Mouse (Mus musculus) forebrain, embryonic 12.5 days (tissue): Measurements from ENCODE around the gene Adra2c. TPM values are rescaled to one million over a fixed set of nuclear protein-coding genes. Genes with fewer than 3 reads are reported as not detected.

ENCODE experiments used
- ATAC-seq: fragments of 200-750 bp; cut with Nextera tagmentation; 2 replicates; pipeline ENCODE4 v1.8.0; 2017; ENCODE audit warnings: moderate TSS enrichment; ENCODE audit not compliant: low FRiP score
- H3K27ac ChIP-seq: fragments of 300-500 bp; sonication (generic); 2 replicates; pipeline ENCODE4 v1.5.1; 2016; ENCODE audit warnings: mild to moderate bottlenecking
- H3K27me3 ChIP-seq: fragments of 300-500 bp; sonication (generic); 2 replicates; pipeline ENCODE4 v1.6.1; 2016; ENCODE audit warnings: mild to moderate bottlenecking
- H3K36me3 ChIP-seq: fragments of 300-500 bp; sonication (generic); replicated peaks from 2 replicates; pipeline ENCODE4 v1.6.1; 2016; ENCODE audit warnings: mild to moderate bottlenecking
- H3K4me1 ChIP-seq: fragments of 300-500 bp; sonication (generic); 2 replicates; pipeline ENCODE4 v1.6.1; 2016
- H3K4me2 ChIP-seq: fragments of 300-500 bp; sonication (generic); 2 replicates; pipeline ENCODE4 v1.6.1; 2016; ENCODE audit warnings: mild to moderate bottlenecking, moderate library complexity
- H3K4me3 ChIP-seq: fragments of 300-500 bp; sonication (generic); replicated peaks from 2 replicates; pipeline ENCODE4 v1.5.1; 2016; ENCODE audit warnings: mild to moderate bottlenecking
- H3K9ac ChIP-seq: fragments of 300-500 bp; sonication (generic); 2 replicates; pipeline ENCODE4 v1.6.1; 2016; ENCODE audit warnings: mild to moderate bottlenecking
- H3K9me3 ChIP-seq: fragments of 300-500 bp; sonication (generic); 2 replicates; pipeline ENCODE4 v1.6.1; 2016
- WGBS: fragments of 180-500 bp; shearing (Covaris S2); methylation state at CpG from one replicate; pipeline ENCODE4 v1.1.7; 2016; 5-methylcytosine and 5-hydroxymethylcytosine counted together
- polyA plus RNA-seq: library from polyadenylated mRNA; unstranded; fragments of >200 nt; fragmentation: Nextera tagmentation; extraction: Ambion mirVana; gene quantifications from 2 replicates; pipeline ENCODE4 v1.2.1, GENCODE M21; 2016

Adra2c gene
- polyA plus RNA-seq, 1 experiment from 2014 or later: 0.10 TPM

GRCm38 (mm10) chr5:35313826-35314586, 35.9 kb downstream of the Adra2c start:
- H3K9ac ChIP-seq: no peak overlapping the region
- H3K4me1 ChIP-seq: peaks cover 14% of the 10 kb centered on the region
- peak overlapping the region; percentile 24 for H3K4me3 ChIP-seq
- no peak overlapping the region for H3K27ac ChIP-seq
- peaks cover 50% of the 10 kb centered on the region for H3K27me3 ChIP-seq
- no peaks in the 10 kb centered on the region for H3K9me3 ChIP-seq
- H3K4me2 ChIP-seq: peak overlapping the region; percentile 50
- ATAC-seq: 0 out of 2 replicates have a peak, but pooled peaks have one; percentile 30
- WGBS: 20% methylated on average over 18 of the region's 18 CpGs
- no peaks in the 10 kb centered on the region for H3K36me3 ChIP-seq

- 60% methylated on average over 3 of the region's 3 CpGs for WGBS
- peaks cover 50% of the 10 kb centered on the region for H3K27me3 ChIP-seq
- no peak overlapping the region for H3K4me2 ChIP-seq
- no peak overlapping the region for H3K4me3 ChIP-seq
- no peak overlapping the region for H3K27ac ChIP-seq
- no peaks in the 10 kb centered on the region for H3K9me3 ChIP-seq
- ATAC-seq: no peak
- no peaks in the 10 kb centered on the region for H3K36me3 ChIP-seq
- peaks cover 14% of the 10 kb centered on the region for H3K4me1 ChIP-seq
- H3K9ac ChIP-seq: no peak overlapping the region
These were observed 36.5 kb downstream of the Adra2c start for GRCm38 (mm10) chr5:35314629-35315028.

- Histone ChIP-seq H3K9ac (no peak overlapping the region), H3K9me3 (no peaks in the 10 kb centered on the region), H3K27me3 (peaks cover 50% of the 10 kb centered on the region), H3K4me1 (peaks cover 14% of the 10 kb centered on the region), H3K4me2 (no peak overlapping the region), H3K27ac (no peak overlapping the region), H3K36me3 (no peaks in the 10 kb centered on the region), H3K4me3 (no peak overlapping the region)
- 80% methylated on average over 3 of the region's 3 CpGs for WGBS
- ATAC-seq: no peak
These were observed 37.1 kb downstream of the Adra2c start for GRCm38 (mm10) chr5:35315204-35315603.

- Histone ChIP-seq H3K9me3 (no peaks in the 10 kb centered on the region), H3K4me1 (no peaks in the 10 kb centered on the region), H3K36me3 (no peaks in the 10 kb centered on the region), H3K4me2 (no peak overlapping the region), H3K27ac (no peak overlapping the region), H3K4me3 (no peak overlapping the region), H3K9ac (no peak overlapping the region), H3K27me3 (0 out of 2 replicates have a peak, but pooled peaks cover 12% of the 10 kb centered on the region)
- ATAC-seq: no peak
- WGBS: 72% methylated on average over 2 of the region's 2 CpGs
These were observed 42.5 kb downstream of the Adra2c start for GRCm38 (mm10) chr5:35320650-35321049.

- no peak overlapping the region for H3K9ac ChIP-seq
- H3K9me3 ChIP-seq: no peaks in the 10 kb centered on the region
- no peaks in the 10 kb centered on the region for H3K36me3 ChIP-seq
- WGBS: 65% methylated on average over 4 of the region's 4 CpGs
- peaks cover 3% of the 10 kb centered on the region; the same call in 1 of the 2 replicates for H3K4me1 ChIP-seq
- 0 out of 2 replicates have a peak, but pooled peaks cover 11% of the 10 kb centered on the region for H3K27me3 ChIP-seq
- H3K4me3 ChIP-seq: no peak overlapping the region
- no peak overlapping the region for H3K27ac ChIP-seq
- no peak overlapping the region for H3K4me2 ChIP-seq
- no peak for ATAC-seq
These were observed 52.7 kb downstream of the Adra2c start for GRCm38 (mm10) chr5:35330822-35331221.

Other genes with a start within 250 kb of the Adra2c start
- 0.57 and 0.70 TPM in 2 replicates for gene Hgfac, start 236.8 kb upstream of the Adra2c start, polyA plus RNA-seq
- 0.61 and 0.68 TPM in 2 replicates for gene Dok7, start 221.6 kb upstream of the Adra2c start, polyA plus RNA-seq
- gene Lrpap1, start 172.6 kb upstream of the Adra2c start, polyA plus RNA-seq: 94.7 and 96.2 TPM in 2 replicates
- gene Hmx1, start 110.8 kb downstream of the Adra2c start, polyA plus RNA-seq: 0.51 and 0.86 TPM in 2 replicates
- 1.7 and 3.0 TPM in 2 replicates for gene Cpz, start 247.4 kb downstream of the Adra2c start, polyA plus RNA-seq